Mouse (Mus musculus) CH12F3 (cell line): ENCODE data around the gene Hira.
"Not testable (repeated sequence)": the region's sequence is repeated elsewhere in the genome, so short reads cannot be mapped to it uniquely, and the experiment has no call there.

ENCODE experiments used
- in situ Hi-C: fragments of 300-500 bp; cut with MboI; formaldehyde crosslinking; loops from 2 replicates; pipeline ENCODE4 v1.14.3; 2020; ENCODE audit warnings: low sequenced_read_pairs

The Hira gene

DNA sequence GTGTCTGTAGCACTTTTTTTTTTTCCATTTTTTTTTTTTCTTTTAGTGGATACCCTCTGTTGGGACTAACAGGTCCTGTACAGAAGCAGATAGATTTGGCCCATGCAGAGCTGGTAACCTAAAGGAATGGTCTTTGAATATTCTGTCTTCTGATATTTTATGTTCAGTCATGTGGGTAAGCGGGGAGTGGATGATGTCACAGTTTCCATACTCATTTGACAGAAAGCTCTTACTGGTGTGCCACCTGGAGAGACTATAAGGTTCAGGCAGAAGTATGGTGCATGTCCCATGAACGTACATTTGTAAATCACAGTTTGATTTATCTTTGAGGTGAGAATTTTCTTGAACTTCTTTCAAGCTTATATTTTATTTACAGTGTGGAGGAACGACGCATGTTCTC lies 39.2 kb downstream of the Hira start:
- in situ Hi-C loops = no loop called here

DNA sequence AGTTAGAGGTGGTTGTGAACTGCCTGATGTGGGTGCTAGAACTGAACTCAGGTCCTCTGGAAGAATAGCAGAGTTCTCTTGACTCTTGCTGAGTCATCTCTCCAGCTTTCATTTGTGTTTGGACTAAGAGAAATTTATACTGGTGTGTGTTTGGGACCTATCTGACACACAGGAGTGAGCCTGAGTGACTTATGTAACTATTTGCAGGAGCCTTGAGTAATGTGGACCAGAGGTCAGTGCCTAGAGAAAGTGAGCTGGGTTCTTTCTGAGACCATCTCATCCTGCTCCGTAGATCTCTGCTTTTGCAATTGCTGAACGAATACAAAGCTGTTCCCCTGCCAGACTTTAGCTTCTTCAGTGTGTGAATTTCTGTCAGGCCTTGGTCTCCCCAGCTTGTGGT lies 44.9 kb downstream of the Hira start:
- in situ Hi-C loops = no loop called here

DNA sequence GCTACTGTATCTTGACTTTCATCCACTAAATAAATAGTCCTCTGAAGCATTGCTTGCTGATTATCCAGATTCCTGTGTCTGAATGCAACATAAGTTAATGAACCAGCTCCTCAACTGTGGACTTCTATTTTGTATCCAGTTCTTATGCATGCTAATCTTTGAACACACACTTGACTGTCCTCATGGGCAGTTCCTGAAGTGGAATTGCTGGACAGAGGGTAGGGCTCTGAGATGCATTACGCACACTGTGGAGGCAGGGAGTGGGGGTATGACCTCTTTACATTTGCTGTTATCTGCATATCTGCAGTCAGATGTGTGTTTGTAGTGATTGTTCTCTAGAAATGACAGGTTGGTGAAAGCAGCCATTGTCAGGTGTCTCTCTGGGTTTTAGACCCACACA lies 51.1 kb downstream of the Hira start:
- in situ Hi-C loops = no loop called here

GRCm38 (mm10) chr16:18938321-18939082 lies 61.7 kb downstream of the Hira start:
- in situ Hi-C loops = no loop called here

GRCm38 (mm10) chr16:18943906-18944305 lies 67.1 kb downstream of the Hira start:
- in situ Hi-C loops = no loop called here

DNA sequence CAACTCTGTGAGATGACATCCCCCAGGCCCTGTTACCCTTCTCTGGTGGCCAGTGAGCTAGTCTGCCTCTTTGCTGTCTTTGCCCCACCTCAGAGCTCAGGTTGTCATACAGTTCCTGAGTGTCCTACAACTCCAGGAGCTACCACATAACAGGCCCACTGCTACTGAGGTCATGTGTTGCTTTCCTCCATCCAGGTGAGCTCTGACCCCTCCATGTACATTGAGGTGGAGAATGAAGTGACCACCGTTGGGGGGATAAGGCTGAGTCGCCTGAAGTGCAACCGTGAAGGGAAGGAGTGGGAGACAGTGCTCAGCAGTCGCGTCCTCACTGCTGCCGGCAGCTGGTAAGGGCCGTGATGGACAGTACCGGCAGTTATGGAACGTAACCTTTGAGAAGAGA lies 72.1 kb downstream of the Hira start:
- in situ Hi-C loops = no loop called here

DNA sequence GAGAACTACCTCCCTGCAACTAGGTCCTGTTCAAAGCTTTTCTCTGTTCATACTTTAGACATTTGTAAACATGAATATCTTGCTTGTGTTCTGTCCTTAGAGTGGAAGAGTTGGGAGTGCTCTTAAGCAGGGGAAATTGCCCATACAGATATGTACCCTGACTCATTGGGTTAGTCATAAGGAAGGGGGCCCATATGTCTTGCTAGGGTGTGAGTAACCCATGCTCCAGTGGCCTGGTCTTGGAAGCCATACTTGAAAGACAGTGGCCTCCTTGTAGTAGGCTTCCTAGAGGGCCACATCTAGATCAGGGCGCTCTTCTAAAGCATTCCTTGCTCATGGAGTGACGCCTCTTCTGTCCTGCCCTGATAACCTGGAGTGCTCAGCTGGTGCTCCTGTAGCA lies 73.5 kb downstream of the Hira start:
- in situ Hi-C loops = no loop called here

DNA sequence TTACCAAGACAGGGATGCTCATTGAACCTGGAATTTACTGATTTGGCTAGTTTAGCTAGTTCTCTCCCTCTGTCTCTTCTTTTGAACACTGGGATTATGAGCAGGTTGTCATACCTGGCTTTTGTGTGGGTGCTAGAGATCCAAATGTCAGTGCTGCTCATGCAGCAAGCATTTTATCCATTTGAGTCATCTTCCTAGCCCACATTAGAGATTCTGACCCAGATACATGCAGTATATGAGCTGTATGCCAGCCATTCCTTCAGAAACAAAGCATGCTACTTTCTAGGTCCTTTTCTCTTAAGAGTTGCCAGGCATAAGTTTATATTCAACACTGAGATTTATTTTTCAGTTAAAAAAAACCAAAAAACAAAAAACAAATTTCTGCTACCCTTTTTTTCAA lies 76.0 kb downstream of the Hira start:
- in situ Hi-C loops = no loop called here

DNA sequence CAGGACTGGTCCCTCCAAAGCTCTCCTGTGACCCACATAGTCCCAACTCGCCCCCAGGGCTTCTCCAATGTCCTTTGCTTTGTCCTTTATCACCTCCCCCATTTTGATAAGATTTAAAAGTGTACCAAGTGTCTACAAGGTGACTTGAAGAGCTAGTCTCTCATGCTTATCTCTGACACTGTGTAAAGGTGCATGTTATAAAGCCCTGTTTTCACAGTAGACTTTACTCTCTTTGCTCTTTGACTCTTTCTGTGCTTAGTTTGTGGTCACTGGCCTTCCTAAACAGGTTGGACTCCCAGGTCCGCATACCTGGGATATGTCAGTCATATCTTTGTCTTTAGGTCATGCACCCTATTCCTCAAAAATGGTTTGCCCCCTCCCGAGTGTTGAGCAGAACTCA lies 78.2 kb downstream of the Hira start:
- in situ Hi-C loops = no loop called here

GRCm38 (mm10) chr16:18963486-18963885 lies 86.6 kb downstream of the Hira start:
- in situ Hi-C loops = no loop called here

GRCm38 (mm10) chr16:18969420-18970128 lies 92.7 kb downstream of the Hira start:
- in situ Hi-C loops = no loop called here

DNA sequence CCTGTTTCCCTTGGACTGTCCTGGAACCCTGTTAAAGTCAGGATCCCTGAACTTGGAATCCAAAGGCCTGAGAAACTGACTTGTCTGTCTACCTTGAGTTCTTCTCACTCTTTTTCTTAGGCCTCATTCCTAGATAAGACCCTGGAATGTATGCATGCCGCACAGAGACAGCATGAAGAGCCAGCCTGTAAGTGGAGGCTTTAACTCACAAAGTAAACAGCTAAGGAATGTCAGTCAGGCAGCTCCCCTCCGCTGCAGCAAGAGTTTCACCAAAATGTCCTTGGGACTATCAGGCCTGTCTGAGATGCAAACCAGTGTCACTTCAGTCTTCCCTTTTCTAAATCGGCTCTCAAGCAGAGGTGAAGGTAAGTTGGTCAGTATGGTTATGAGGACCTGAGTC lies 94.0 kb downstream of the Hira start:
- in situ Hi-C loops = no loop called here

GRCm38 (mm10) chr16:18975665-18976064 lies 98.8 kb downstream of the Hira start:
- in situ Hi-C loops = not testable (repeated sequence)

DNA sequence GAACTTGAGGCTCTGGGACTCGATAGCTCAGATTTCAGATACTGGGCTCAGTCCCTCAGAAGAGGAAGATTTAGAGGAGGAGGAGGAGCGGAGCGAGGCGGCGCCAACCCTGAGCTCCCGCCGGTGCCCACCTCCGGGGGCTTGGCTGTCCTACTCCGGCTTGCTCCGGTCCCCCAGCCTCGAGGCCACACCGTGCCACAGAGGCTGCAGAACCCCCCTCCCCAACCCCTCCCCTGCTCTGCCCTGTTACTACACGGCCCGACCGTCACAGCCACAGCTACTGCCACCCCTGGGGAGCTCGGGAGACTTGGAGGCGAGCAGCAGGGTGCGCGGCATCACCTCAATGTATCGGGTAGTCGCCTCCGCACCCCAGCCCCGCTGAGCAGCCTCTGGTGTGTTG lies 99.5 kb downstream of the Hira start:
- in situ Hi-C loops = no loop called here

DNA sequence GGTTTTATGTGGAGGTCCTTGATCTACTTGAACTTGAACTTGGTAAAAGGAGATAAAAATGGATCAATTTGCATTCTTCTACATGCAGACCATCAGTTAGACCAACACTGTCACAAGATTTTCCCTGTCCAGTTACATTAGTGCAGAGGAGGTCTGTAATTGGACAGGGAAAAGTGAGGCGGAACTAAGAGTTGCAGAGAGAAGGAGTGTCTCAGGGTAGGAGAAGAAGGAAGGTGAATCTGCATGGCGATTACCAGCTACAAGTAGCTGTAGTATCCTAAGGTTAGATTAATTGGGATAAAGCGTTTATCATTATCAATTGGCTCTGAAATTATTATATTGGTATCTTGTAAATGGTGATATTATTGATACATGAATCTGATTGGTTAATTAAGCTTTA lies 109.5 kb downstream of the Hira start:
- in situ Hi-C loops = no loop called here

DNA sequence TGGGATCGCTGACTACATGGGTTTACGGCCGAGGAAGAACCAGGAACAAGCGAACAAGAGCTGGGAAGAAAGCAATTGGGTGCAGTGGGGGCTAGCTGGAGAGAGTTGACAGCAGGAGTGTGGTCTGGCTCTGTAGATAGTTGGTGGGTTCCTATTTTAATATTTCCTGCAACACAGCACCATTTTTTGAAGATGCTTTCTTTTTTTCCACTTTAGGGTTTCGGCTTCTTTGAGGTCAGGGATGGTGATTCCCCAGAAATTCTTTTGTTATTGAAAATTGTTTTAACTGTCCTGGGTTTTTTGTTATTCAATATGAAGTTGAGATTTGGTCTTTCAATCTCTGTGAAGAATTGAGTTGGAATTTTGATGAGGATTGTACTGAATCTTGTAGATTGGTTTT lies 110.0 kb downstream of the Hira start:
- in situ Hi-C loops = no loop called here

DNA sequence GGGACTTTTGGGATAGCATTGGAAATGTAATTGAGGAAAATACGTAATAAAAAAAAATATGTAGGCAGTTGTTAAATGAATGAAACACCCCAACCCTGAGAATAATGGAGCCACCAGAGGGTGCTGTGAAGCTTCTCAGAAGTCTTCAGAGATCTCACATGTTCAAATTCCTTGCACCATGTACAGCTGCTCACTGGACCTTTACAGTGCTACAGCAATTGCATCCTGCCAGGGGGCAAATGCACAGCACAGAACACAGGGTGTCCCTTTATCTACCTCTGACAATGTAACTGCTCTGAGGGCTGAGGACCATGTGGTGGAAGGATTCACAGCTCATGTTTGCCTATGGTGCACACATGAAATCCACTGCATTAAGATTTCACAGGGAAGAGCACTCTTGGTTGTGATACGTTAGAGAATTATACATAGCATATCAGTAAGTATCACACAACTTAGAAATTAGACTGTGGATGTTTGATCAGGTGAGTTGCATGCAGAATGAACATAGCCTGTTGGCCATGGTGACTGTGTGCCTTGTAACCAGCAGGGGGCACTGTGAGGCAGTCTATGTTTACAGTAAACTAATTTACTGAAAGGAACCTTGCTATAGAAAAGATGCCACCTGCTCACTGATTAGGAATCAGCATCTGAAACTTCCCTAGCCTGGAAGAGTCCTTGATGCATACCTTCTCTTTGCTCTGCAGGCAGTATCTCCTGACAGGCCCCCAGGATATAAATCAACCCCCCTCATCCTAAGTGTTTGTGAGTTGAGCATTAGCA lies 126.0 kb downstream of the Hira start:
- in situ Hi-C loops = loop anchor here (5.0 to 10.0 kb wide), 2 partner anchors 62 to 260 kb away; no protein-coding TSS in a partner anchor

DNA sequence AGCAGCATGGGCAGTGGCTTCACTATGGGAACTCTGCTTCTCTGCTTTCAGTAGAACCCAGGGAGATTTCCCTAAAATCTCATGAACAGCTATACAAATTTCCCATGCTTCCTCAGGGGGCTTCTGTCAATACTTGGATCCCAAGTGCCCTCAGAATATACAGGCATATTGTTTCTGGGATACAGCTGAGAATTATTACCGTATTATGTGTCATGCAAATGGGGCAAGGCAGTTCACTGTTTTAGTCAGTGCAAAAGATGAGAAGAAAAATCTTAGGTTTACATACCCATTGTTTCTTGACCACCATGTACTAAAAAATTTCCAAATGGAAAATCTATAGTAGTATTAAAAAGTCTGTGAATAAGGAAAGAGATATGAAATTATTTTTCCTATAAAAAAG lies 126.9 kb downstream of the Hira start:
- in situ Hi-C loops = loop anchor here (5.0 to 10.0 kb wide), 2 partner anchors 61 to 259 kb away; no protein-coding TSS in a partner anchor

GRCm38 (mm10) chr16:19005298-19005697 lies 128.5 kb downstream of the Hira start:
- in situ Hi-C loops = loop anchor here (5.0 to 10.0 kb wide), 2 partner anchors 60 to 147 kb away; no protein-coding TSS in a partner anchor

DNA sequence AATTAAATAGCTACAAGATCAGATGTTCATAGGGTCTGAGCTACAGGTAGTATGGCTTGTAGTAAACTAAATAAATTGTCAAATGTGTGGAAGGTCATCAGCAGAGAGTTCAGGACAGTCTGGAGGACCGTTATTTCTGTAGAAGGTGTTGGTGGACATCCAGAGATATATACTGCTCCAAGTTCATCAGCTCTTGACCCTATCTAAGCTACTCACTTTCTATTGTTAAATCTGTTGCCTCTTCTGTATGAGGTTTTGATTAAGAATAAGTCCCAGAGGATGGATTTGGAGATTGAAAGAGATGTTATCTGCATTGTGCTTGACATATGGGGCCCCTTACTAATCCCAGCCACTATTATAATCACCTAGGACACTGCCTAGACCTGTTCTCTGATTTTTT lies 129.9 kb downstream of the Hira start:
- in situ Hi-C loops = loop anchor here (5.0 to 10.0 kb wide), 2 partner anchors 58 to 146 kb away; no protein-coding TSS in a partner anchor

- in situ Hi-C loops = loop anchor here (5.0 to 10.0 kb wide), 2 partner anchors 58 to 145 kb away; no protein-coding TSS in a partner anchor
Observed at GRCm38 (mm10) chr16:19007186-19007591, 130.4 kb downstream of the Hira start.
